Mouse (Mus musculus) T-helper 17 cell (primary cell): ENCODE measurements around the gene Gm13420.

Experiments
- in situ Hi-C, 2 experiments: fragments of 300-600 bp; cut with MboI, MseI; formaldehyde crosslinking; loops; 1 replicate in 1 of 2; 2 replicates in 1 of 2; pipeline ENCODE4 v1.15.1; 2025; ENCODE audit warnings: high pct_unique_total_duplicates in 2 of 2

Gm13420 gene

DNA sequence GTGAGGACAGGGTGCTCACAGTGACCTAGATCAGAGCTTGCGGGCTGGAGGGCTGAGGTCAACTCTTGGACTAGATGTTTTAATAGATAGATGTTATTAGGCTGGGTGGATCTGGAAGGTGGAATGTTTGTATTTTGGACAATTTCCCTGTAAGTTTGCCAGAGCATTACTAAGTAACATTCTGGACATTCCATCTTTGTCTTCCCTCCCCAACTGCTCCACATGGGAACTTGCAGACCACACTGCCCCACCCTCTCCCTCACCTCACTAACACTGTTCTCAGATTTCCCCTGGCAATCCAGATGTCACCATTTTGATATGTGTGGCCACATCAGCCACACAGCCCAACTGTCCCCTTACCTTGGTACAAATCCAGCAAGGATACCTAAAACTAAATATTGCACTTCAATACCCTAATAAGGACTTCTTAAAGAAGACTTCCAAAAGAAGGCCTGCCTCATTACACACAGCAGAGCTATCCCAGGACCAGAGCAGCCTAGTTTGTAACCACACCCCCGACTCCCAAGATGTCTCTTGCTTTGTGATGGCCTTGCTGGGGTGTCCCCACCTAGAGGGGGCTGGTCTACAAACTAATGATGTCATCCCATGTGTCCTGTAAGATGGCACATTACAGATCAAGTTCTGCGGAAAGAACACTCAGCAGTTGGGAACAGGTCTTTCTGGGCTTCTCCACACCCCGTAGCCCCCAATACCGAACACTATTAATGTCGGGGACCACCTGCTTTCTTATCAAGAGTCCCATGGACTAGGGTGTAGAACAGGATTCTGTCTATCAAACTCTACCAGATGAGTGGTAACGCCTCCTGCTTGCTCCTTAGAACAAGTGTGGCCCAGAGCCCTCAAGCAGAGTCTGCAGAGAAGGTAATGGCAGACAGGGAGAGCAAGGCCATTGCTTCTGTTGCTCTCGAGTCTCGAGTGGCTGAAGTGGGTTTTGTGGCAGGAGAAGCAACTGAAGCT is 48.1 kb downstream of the Gm13420 start:
- in situ Hi-C loops = no loop called here

- in situ Hi-C loops = no loop called here
Observed at GRCm38 (mm10) chr2:29702189-29702588, 49.3 kb downstream of the Gm13420 start.

GRCm38 (mm10) chr2:29701393-29701792 is 50.1 kb downstream of the Gm13420 start:
- in situ Hi-C loops = no loop called here

- in situ Hi-C loops = no loop called here
Observed at GRCm38 (mm10) chr2:29700898-29701297, 50.6 kb downstream of the Gm13420 start.

GRCm38 (mm10) chr2:29698421-29699290 is 52.8 kb downstream of the Gm13420 start:
- in situ Hi-C loops = no loop called here

DNA sequence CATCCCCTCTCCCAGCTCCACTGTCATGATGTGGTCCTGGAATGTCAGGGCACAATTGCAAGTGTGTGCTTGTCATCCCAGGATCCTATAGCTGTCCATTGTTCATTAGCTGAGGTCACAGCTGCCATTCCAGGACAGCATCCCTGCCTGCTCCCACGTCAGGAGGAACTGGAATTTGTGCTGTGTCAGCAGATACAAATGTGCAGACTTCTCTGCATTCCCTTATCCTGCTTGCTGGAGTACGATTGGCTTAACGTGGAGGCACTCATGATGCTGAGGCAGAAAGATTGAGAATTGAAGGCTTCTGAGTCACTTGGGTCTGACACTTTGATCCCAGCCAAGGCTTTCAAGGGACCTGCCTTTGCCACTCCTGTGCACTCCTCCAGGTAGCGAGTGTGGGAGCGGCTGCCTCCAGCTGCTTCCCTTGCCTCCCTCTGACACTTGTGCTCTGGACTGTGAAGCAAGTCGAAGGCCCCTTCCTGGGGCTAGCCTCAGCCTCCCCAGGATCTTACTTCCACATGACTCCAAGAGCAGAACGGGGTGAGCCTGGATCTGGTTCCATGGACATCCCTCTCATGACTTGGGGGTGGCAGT is 55.2 kb downstream of the Gm13420 start:
- in situ Hi-C loops = no loop called here
